Mouse (Mus musculus) retina, postnatal 7 days (tissue): ENCODE data around the gene Fchsd2.

Experiments
- DNase-seq: peaks from one replicate; pipeline ENCODE4 v3.0.0-alpha.2; 2012; ENCODE audit warnings: low read depth, low spot score

The Fchsd2 gene

DNA sequence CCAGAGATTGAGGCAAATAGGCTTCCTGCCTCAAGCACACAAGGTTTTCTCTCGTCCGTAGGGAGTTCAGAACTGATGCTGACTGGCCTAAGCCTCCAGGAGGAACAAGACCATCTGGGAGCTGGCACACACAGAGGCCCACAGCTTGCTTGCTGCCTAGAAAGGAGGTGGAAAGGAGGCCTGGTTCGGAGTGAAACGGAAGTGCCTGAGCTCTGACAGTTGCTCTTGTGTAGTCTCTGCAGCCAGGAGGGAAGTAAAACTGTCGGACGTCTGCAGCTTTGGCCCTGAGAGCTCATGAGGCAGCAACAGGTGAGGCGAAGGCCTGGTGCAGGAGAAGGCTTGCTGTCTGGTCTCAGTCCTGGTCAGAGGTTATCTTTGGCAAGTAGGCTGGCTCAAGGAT is at the start of gene Fchsd2:
Gene Fchsd2, plus strand, starts transcription at position 246 of the 400 bp plus-strand sequence.
- DNase-seq, result no peak

DNA sequence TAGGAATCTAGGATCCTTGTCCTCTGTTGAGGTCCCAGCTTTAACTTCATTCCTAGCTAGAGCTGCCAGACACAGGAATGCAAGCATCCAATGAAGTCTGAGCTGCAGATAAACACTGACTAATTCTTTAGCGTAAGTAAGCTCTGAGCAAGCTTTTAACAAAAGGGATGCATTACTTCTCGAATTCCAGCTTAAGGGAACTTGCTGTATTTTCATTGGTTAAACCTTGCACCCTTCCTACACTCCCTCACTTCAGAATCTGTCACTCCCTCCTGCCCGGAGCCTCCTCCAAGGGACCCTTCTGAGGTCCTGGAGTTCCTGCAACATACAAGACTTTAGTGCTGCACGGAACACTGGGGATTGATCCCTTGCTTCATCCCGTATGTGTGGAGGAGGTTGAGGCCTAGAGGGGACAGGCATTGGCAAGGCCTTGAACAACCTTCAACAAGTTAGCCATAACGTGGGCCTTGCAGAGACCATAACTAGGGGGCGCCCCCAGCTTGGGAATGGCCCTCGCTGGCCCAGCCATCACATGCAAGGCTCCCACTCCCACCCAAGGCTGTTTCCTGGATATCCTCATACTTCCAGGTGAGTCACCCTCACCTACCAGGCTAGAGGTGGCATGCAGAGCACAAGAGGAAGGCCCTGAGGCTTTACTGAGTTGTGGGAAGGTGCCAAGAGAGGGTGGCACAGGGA is 48.7 kb upstream of the Fchsd2 start:
- no peak for DNase-seq

- no peak for DNase-seq
Measured at GRCm38 (mm10) chr7:101048247-101048646, 44.4 kb upstream of the Fchsd2 start.

DNA sequence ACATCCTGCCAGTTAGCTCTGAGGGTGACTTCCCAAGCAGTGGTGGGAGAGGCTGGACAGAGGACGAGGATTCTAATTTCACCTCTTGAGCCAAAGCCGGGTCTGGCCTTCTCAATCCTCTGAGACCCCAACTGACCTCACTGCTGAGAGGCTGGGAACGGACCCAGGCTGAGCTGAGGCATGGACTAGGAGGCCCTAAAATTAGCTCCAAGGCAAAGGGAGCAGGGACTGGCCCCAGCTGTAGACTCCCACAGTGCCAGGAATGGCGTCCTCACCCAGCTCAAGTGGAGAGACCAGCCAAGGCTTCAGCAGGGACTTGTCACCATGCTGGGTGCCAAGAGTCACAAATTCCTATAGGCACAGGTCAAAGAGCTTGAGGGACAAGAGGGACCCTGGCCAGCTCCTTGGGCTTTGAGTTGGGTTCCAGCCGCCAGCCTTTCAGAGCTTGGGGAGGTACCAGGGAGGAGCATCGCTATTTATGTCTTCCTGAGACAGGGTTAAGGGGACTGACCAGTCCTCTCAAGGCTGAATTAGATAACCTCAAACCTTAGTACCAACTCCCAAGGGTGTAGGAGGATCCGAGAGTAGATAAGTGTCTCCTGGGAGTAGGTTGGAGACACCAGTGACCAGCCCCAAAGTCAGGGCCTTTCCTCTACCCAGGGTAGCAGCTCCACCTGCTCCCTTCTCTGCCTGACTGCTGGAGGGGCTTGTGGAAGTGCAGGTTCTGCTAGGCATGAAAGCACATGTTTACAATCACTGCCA is 43.2 kb upstream of the Fchsd2 start:
- no peak for DNase-seq

DNA sequence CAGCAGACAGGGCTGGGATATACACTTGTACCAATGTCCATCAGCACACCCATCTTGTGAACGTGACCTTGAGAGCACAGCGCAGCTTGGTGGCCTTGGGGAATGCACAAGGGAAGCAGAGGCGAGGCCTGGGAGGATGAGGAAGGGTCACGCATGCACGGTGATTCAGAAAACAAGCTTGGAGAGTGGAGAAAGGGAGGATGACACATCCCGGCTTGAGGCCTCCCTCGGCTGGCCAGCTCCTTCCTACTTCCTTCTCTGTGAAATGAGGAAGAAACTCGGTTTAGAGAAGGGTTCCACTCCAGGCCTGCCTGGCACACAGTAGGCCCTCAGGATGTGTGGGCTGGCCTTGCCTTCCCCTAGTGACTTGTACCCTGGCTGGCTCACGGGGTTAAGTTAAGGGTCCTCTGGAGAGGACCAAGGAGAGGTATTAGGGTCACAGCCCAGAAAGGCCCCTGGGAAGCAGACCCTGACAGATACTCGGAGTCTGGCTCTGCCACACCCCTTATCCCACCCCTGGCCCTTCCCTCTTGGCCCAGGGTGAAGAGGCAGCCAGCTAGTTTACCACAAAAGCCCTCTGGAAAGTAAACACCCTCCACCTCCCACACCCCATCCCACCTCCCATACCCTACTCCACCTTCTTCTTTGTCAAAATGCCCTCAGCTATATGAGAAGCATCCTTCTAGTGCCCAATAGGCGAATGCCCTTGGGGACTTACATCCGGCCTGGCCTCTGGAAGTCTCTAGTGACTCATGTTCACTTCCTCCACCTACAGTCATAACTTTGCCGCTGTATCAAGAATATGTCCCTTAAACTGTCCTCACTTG is 41.7 kb upstream of the Fchsd2 start:
- no peak for DNase-seq

DNA sequence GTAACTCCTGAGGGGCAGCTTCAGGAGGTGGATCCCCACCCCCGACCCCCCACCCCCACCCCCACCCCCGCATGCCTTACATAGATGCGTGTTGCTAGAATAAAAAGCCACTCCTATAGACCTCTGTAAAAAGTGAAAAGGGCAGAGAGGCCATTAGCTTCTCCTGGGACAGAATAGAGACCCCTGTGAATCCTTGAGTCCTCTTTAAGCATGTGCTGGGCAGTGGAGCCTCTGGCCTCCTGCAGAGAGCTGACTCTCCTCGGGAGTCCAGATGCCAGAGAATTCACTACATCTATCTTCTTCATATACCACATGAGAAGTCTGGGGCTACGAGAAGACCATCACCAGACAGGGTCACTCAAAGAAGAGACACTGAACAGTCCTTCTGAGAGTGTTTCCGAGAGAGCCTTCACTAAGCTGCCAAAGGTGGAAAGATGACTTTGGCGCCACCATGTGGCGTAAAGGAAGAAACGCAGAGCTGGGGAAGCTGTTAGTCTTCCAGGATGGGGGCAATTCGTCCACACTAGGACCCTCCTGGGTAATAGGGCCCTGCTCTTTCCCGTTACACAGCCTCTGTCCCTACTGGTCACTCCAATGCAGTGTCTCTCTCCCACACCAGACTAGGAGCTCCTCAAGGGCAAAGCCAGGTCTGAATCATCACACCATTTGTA is 41.0 kb upstream of the Fchsd2 start:
- DNase-seq, result peak; percentile 66

GRCm38 (mm10) chr7:101053136-101053535 is 39.5 kb upstream of the Fchsd2 start:
- no peak for DNase-seq

DNA sequence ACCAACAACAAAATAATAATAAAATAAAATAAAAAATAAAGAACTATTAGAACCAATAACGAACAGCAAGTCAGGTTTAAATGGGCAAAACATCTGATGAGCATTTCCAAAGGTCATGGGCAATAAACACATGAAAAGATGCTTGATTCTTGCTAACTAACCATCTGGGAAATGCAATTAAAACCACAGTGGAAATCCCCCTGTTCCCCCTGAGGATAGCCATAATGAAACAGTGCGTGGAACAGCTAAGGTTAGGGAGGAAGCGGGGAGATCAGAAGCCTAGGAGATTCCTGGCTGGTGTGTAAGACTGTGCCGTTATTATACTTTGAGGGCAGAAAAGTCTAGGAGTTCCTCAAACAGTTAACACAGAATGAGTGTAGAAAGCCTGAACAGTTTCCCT is 35.4 kb upstream of the Fchsd2 start:
- DNase-seq, result no peak

- no peak for DNase-seq
Measured at GRCm38 (mm10) chr7:101059188-101059587, 33.5 kb upstream of the Fchsd2 start.

GRCm38 (mm10) chr7:101060476-101060875 is 32.2 kb upstream of the Fchsd2 start:
- no peak for DNase-seq

DNA sequence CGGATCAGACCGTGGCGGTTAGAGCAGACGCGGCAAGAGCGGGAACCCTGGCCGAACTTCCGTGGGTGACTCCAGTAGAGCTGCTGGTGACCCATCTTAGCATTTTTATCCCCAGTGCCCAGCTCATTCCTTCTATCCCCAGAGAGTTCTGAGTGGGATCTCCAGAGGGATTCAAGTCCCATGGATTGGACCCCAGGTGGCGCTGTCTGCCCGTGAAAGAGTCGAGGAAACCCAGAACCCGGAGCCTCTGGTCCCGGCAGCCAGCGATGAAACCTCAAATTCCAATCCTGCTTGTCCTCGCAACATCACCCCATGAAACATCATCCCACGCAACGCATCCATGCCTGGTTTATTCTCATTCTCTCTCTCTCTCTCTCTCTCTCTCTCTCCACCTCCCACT is 31.3 kb upstream of the Fchsd2 start:
- peak; percentile 77 for DNase-seq

- no peak for DNase-seq
Measured at GRCm38 (mm10) chr7:101062246-101062645, 30.4 kb upstream of the Fchsd2 start.

DNA sequence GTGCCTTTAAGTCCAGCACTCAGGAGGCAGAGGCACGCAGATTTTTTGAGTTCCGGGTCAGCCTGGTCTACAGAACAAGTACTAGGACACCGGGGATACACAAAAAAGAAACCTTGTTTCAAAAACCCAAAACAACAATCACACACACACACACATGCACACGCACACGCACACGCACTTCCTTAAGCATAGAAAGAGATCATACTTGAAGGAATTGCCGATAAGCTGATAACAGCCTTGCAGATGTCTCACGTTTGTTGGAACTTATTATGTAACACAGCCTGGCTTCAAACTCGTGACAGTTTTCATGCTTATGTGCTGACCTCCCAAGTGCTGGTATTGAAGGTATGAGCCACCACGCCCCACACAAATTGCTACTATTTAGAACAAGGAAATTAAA is 29.1 kb upstream of the Fchsd2 start:
- DNase-seq, result no peak

GRCm38 (mm10) chr7:101064697-101065688 is 27.7 kb upstream of the Fchsd2 start:
- no peak for DNase-seq

DNA sequence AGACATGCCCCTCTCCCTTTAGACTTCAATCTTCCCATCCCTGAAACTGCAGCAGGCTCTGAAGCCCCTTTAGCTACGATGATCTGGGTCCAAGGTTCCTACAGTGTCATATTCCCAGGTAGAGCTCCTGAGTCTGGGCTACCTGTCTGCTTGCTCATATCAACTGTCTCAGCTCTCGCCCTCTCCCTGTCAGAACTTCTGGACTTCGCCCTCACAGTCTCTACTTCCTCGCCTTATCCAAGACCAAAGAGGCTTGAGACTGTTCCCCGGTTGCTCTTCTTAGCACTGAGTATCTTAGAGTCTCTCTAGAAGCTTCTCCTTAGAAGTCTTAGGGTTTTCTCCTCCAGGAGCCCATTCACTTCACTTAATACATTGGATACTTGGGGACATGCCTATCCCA is 26.7 kb upstream of the Fchsd2 start:
- DNase-seq, result no peak

- DNase-seq, result no peak
Measured at GRCm38 (mm10) chr7:101066650-101067346, 25.9 kb upstream of the Fchsd2 start.

- DNase-seq, result no peak
Measured at GRCm38 (mm10) chr7:101067521-101067920, 25.1 kb upstream of the Fchsd2 start.

- DNase-seq, result no peak
Measured at GRCm38 (mm10) chr7:101069271-101069670, 23.4 kb upstream of the Fchsd2 start.

- no peak for DNase-seq
Measured at GRCm38 (mm10) chr7:101070406-101070805, 22.3 kb upstream of the Fchsd2 start.

GRCm38 (mm10) chr7:101071020-101071419 is 21.6 kb upstream of the Fchsd2 start:
- no peak for DNase-seq
